Mouse (Mus musculus): ENCODE measurements around the gene Gnai3. TPM values are rescaled to one million over a fixed set of nuclear protein-coding genes. Genes with fewer than 3 reads are reported as not detected.

Gene Gnai3
- total RNA-seq, 2 experiments from 2014 or later = 128 to 135 TPM

- DNase-seq (ENCODE audit: low spot score in 2 of 2) = no peak
Measured at GRCm38 (mm10) chr3:108113591-108114289, 32.2 kb downstream of the Gnai3 start.

- no peak for DNase-seq (ENCODE audit: low spot score in 2 of 2)
Measured at GRCm38 (mm10) chr3:108112666-108113065, 33.3 kb downstream of the Gnai3 start.

- no peak for DNase-seq (ENCODE audit: low spot score in 2 of 2)
Measured at GRCm38 (mm10) chr3:108112246-108112645, 33.7 kb downstream of the Gnai3 start.

- no peak for DNase-seq (ENCODE audit: low spot score in 2 of 2)
Measured at GRCm38 (mm10) chr3:108111320-108111719, 34.6 kb downstream of the Gnai3 start.

GRCm38 (mm10) chr3:108105281-108105680 is 40.7 kb downstream of the Gnai3 start:
- no peak for DNase-seq (ENCODE audit: low spot score in 2 of 2)

GRCm38 (mm10) chr3:108102075-108102474 is 43.9 kb downstream of the Gnai3 start:
- DNase-seq (ENCODE audit: low spot score in 2 of 2) = no peak

GRCm38 (mm10) chr3:108101594-108101993 is 44.4 kb downstream of the Gnai3 start:
- DNase-seq (ENCODE audit: low spot score in 2 of 2) = no peak

GRCm38 (mm10) chr3:108098316-108098715 is 47.6 kb downstream of the Gnai3 start:
- DNase-seq (ENCODE audit: low spot score in 2 of 2) = no peak

- no peak for DNase-seq (ENCODE audit: low spot score in 2 of 2)
Measured at GRCm38 (mm10) chr3:108097656-108098055, 48.3 kb downstream of the Gnai3 start.

- no peak for DNase-seq (ENCODE audit: low spot score in 2 of 2)
Measured at GRCm38 (mm10) chr3:108096726-108097125, 49.2 kb downstream of the Gnai3 start.

- DNase-seq (ENCODE audit: low spot score in 2 of 2) = no peak
Measured at GRCm38 (mm10) chr3:108096226-108096625, 49.7 kb downstream of the Gnai3 start.

GRCm38 (mm10) chr3:108094976-108095760 is 50.8 kb downstream of the Gnai3 start:
- no peak for DNase-seq (ENCODE audit: low spot score in 2 of 2)

- DNase-seq (ENCODE audit: low spot score in 2 of 2) = no peak
Measured at GRCm38 (mm10) chr3:108094146-108094545, 51.8 kb downstream of the Gnai3 start.

- DNase-seq (ENCODE audit: low spot score in 2 of 2) = no peak
Measured at GRCm38 (mm10) chr3:108093306-108093705, 52.6 kb downstream of the Gnai3 start.

GRCm38 (mm10) chr3:108092536-108093115 is 53.3 kb downstream of the Gnai3 start, which contains the start of gene Gnat2:
Gene Gnat2 (plus strand): TSS chr3:108092789.
- DNase-seq (ENCODE audit: low spot score in 2 of 2) = no peak

- DNase-seq (ENCODE audit: low spot score in 2 of 2) = no peak
Measured at GRCm38 (mm10) chr3:108092030-108092429, 53.9 kb downstream of the Gnai3 start.

- no peak for DNase-seq (ENCODE audit: low spot score in 2 of 2)
Measured at GRCm38 (mm10) chr3:108090561-108090960, 55.4 kb downstream of the Gnai3 start.

GRCm38 (mm10) chr3:108089916-108090315 is 56.0 kb downstream of the Gnai3 start:
- no peak for DNase-seq (ENCODE audit: low spot score in 2 of 2)

GRCm38 (mm10) chr3:108088842-108089380 is 57.0 kb downstream of the Gnai3 start:
- DNase-seq (ENCODE audit: low spot score in 2 of 2) = no peak

GRCm38 (mm10) chr3:108087329-108087728 is 58.6 kb downstream of the Gnai3 start:
- DNase-seq (ENCODE audit: low spot score in 2 of 2) = no peak

- peak; percentile 76 to 79 for DNase-seq (ENCODE audit: low spot score in 2 of 2)
Measured at GRCm38 (mm10) chr3:108086470-108086979, 59.4 kb downstream of the Gnai3 start, which contains the start of gene Ampd2. Gene Ampd2 (minus strand): TSS chr3:108086651.
